Mouse (Mus musculus) ES-CJ7 (cell line): ENCODE data around the gene Znhit6.

Experiments used
- DNase-seq: peaks from one replicate; pipeline ENCODE4 v3.0.0; 2011; ENCODE audit warnings: low read depth, low spot score

Gene Znhit6

GRCm38 (mm10) chr3:145605437-145606123 lies 29.6 kb downstream of the Znhit6 start:
- DNase-seq, result no peak

- DNase-seq, result no peak
These were observed 32.3 kb downstream of the Znhit6 start for GRCm38 (mm10) chr3:145608320-145608719.

GRCm38 (mm10) chr3:145612662-145613061 lies 36.7 kb downstream of the Znhit6 start:
- peak; percentile 61 for DNase-seq

- no peak for DNase-seq
These were observed 37.2 kb downstream of the Znhit6 start for GRCm38 (mm10) chr3:145613234-145613633.

GRCm38 (mm10) chr3:145614362-145615115 lies 38.5 kb downstream of the Znhit6 start:
- no peak for DNase-seq

- DNase-seq, result no peak
These were observed 42.3 kb downstream of the Znhit6 start for GRCm38 (mm10) chr3:145618299-145618698.

- DNase-seq, result peak; percentile 58
These were observed 43.8 kb downstream of the Znhit6 start for GRCm38 (mm10) chr3:145619621-145620365.

GRCm38 (mm10) chr3:145621209-145621608 lies 45.2 kb downstream of the Znhit6 start:
- DNase-seq, result no peak

- DNase-seq, result no peak
These were observed 47.0 kb downstream of the Znhit6 start for GRCm38 (mm10) chr3:145623047-145623446.

GRCm38 (mm10) chr3:145624786-145625185 lies 48.8 kb downstream of the Znhit6 start:
- no peak for DNase-seq

GRCm38 (mm10) chr3:145625546-145625945 lies 49.5 kb downstream of the Znhit6 start:
- DNase-seq, result no peak

GRCm38 (mm10) chr3:145626063-145626462 lies 50.1 kb downstream of the Znhit6 start:
- no peak for DNase-seq

- peak; percentile 59 for DNase-seq
These were observed 51.8 kb downstream of the Znhit6 start for GRCm38 (mm10) chr3:145627830-145628229.

GRCm38 (mm10) chr3:145628643-145629042 lies 52.6 kb downstream of the Znhit6 start:
- no peak for DNase-seq

- peak; percentile 76 for DNase-seq
These were observed 56.9 kb downstream of the Znhit6 start for GRCm38 (mm10) chr3:145632888-145633287.

- no peak for DNase-seq
These were observed 58.2 kb downstream of the Znhit6 start for GRCm38 (mm10) chr3:145634002-145634710.

- no peak for DNase-seq
These were observed 64.2 kb downstream of the Znhit6 start for GRCm38 (mm10) chr3:145640170-145640569.

GRCm38 (mm10) chr3:145640583-145640982 lies 64.6 kb downstream of the Znhit6 start:
- no peak for DNase-seq

- no peak for DNase-seq
These were observed 65.2 kb downstream of the Znhit6 start for GRCm38 (mm10) chr3:145641036-145641685.

- DNase-seq, result no peak
These were observed 65.9 kb downstream of the Znhit6 start for GRCm38 (mm10) chr3:145641878-145642277.

- no peak for DNase-seq
These were observed 66.9 kb downstream of the Znhit6 start for GRCm38 (mm10) chr3:145642861-145643260.
